Mouse (Mus musculus): ENCODE measurements at regions not wholly inside any gene's neighbourhood (a gene's known extent, or its start where the extent isn't known, plus 50 kb on each side); places are given as distances from the start of the nearest gene placed in this dataset.
"Not testable (repeated sequence)": the region's sequence is repeated elsewhere in the genome, so short reads cannot be mapped to it uniquely, and the experiment has no call there.

- no peak for DNase-seq (ENCODE audit: low spot score)
Measured at GRCm38 (mm10) chr17:43139916-43140315, 123.6 kb downstream of the Tnfrsf21 start.

GRCm38 (mm10) chr17:43141740-43142139 lies 125.4 kb downstream of the Tnfrsf21 start:
- no peak for DNase-seq (ENCODE audit: low spot score)

- DNase-seq (ENCODE audit: low spot score): no peak
Measured at GRCm38 (mm10) chr17:43145749-43146148, 124.4 kb upstream of the Adgrf1 start.

GRCm38 (mm10) chr17:43147935-43148334 lies 122.2 kb upstream of the Adgrf1 start:
- DNase-seq (ENCODE audit: low spot score): peak; percentile 26

GRCm38 (mm10) chr17:43152620-43153019 lies 117.5 kb upstream of the Adgrf1 start:
- DNase-seq (ENCODE audit: low spot score): no peak

GRCm38 (mm10) chr17:43155271-43155670 lies 114.9 kb upstream of the Adgrf1 start:
- DNase-seq (ENCODE audit: low spot score): not testable (repeated sequence)

GRCm38 (mm10) chr17:43156116-43156515 lies 114.0 kb upstream of the Adgrf1 start:
- DNase-seq (ENCODE audit: low spot score): no peak

GRCm38 (mm10) chr17:43157781-43158501 lies 112.2 kb upstream of the Adgrf1 start:
- DNase-seq (ENCODE audit: low spot score): peak; percentile 16

GRCm38 (mm10) chr17:43158741-43159140 lies 111.4 kb upstream of the Adgrf1 start:
- DNase-seq (ENCODE audit: low spot score): peak; percentile 47

- DNase-seq (ENCODE audit: low spot score): not testable (repeated sequence)
Measured at GRCm38 (mm10) chr17:43161306-43161705, 108.8 kb upstream of the Adgrf1 start.

- no peak for DNase-seq (ENCODE audit: low spot score)
Measured at GRCm38 (mm10) chr17:43163126-43163525, 107.0 kb upstream of the Adgrf1 start.

- DNase-seq (ENCODE audit: low spot score): peak; percentile 64
Measured at GRCm38 (mm10) chr17:43166091-43166490, 104.0 kb upstream of the Adgrf1 start.

- no peak for DNase-seq (ENCODE audit: low spot score)
Measured at GRCm38 (mm10) chr17:43169435-43169834, 100.7 kb upstream of the Adgrf1 start.

GRCm38 (mm10) chr17:43172657-43173165 lies 97.4 kb upstream of the Adgrf1 start:
- no peak for DNase-seq (ENCODE audit: low spot score)

GRCm38 (mm10) chr17:43174860-43175259 lies 95.3 kb upstream of the Adgrf1 start:
- no peak for DNase-seq (ENCODE audit: low spot score)

- peak; percentile 64 for DNase-seq (ENCODE audit: low spot score)
Measured at GRCm38 (mm10) chr17:43177244-43177643, 92.9 kb upstream of the Adgrf1 start.

GRCm38 (mm10) chr17:43190016-43190415 lies 80.1 kb upstream of the Adgrf1 start:
- DNase-seq (ENCODE audit: low spot score): no peak

GRCm38 (mm10) chr17:43190853-43191485 lies 79.2 kb upstream of the Adgrf1 start:
- no peak for DNase-seq (ENCODE audit: low spot score)

GRCm38 (mm10) chr17:43197232-43197631 lies 72.9 kb upstream of the Adgrf1 start:
- DNase-seq (ENCODE audit: low spot score): no peak

- DNase-seq (ENCODE audit: low spot score): no peak
Measured at GRCm38 (mm10) chr17:43200832-43201231, 69.3 kb upstream of the Adgrf1 start.

- DNase-seq (ENCODE audit: low spot score): no peak
Measured at GRCm38 (mm10) chr17:43206701-43207470, 63.2 kb upstream of the Adgrf1 start.

- no peak for DNase-seq (ENCODE audit: low spot score)
Measured at GRCm38 (mm10) chr17:43209727-43210126, 60.4 kb upstream of the Adgrf1 start.

GRCm38 (mm10) chr17:43214038-43214437 lies 56.1 kb upstream of the Adgrf1 start:
- DNase-seq (ENCODE audit: low spot score): no peak

All from yolk sac, embryonic 10.5 days (tissue).